Mouse (Mus musculus) embryonic facial prominence, embryonic 13.5 days (tissue): Measurements from ENCODE around the gene Gm13285. TPM values are rescaled to one million over a fixed set of nuclear protein-coding genes. Genes with fewer than 3 reads are reported as not detected.
A peak's percentile ranks its signal among the peaks of the same experiment; 100 is the strongest.
"Not testable (repeated sequence)": the region's sequence is repeated elsewhere in the genome, so short reads cannot be mapped to it uniquely, and the experiment has no call there.

ENCODE experiments used
- ATAC-seq: fragments of 200-750 bp; cut with Nextera tagmentation; 2 replicates; pipeline ENCODE4 v1.8.0; 2017; ENCODE audit warnings: low read depth; ENCODE audit not compliant: insufficient number of reproducible peaks, insufficient read depth, low FRiP score, low TSS enrichment
- H3K27ac ChIP-seq: fragments of 300-500 bp; sonication (generic); 2 replicates; pipeline ENCODE4 v1.5.1; 2015; ENCODE audit warnings: moderate library complexity, mild to moderate bottlenecking, inconsistent platforms
- H3K27me3 ChIP-seq: fragments of 300-500 bp; sonication (generic); 2 replicates; pipeline ENCODE4 v1.6.1; 2015; ENCODE audit warnings: mild to moderate bottlenecking, inconsistent platforms
- H3K36me3 ChIP-seq: fragments of 300-500 bp; sonication (generic); 2 replicates; pipeline ENCODE4 v1.6.1; 2015; ENCODE audit warnings: mild to moderate bottlenecking, inconsistent platforms
- H3K4me1 ChIP-seq: fragments of 300-500 bp; sonication (generic); 2 replicates; pipeline ENCODE4 v1.6.1; 2015; ENCODE audit warnings: inconsistent platforms
- H3K4me2 ChIP-seq: fragments of 300-500 bp; sonication (generic); 2 replicates; pipeline ENCODE4 v1.6.1; 2015; ENCODE audit warnings: moderate library complexity, mild to moderate bottlenecking, inconsistent platforms
- H3K4me3 ChIP-seq: fragments of 300-500 bp; sonication (generic); 2 replicates; pipeline ENCODE4 v1.5.1; 2015; ENCODE audit warnings: mild to moderate bottlenecking, inconsistent platforms
- H3K9ac ChIP-seq: fragments of 300-500 bp; sonication (generic); 2 replicates; pipeline ENCODE4 v1.6.1; 2015; ENCODE audit warnings: mild to moderate bottlenecking, inconsistent platforms
- H3K9me3 ChIP-seq: fragments of 300-500 bp; sonication (generic); 2 replicates; pipeline ENCODE4 v1.6.1; 2016; ENCODE audit warnings: inconsistent platforms
- WGBS: fragments of 180-500 bp; shearing (Covaris S2); methylation state at CpG from one replicate; pipeline ENCODE4 v1.1.7; 2015; ENCODE audit warnings: mixed read lengths; 5-methylcytosine and 5-hydroxymethylcytosine counted together
- polyA plus RNA-seq: library from polyadenylated mRNA; unstranded; fragments of >200 nt; fragmentation: Nextera tagmentation; extraction: Ambion mirVana; gene quantifications from 2 replicates; pipeline ENCODE4 v1.2.1, GENCODE M21; 2015

Gene Gm13285
- polyA plus RNA-seq = 0.58 and 1.4 TPM in 2 replicates

DNA sequence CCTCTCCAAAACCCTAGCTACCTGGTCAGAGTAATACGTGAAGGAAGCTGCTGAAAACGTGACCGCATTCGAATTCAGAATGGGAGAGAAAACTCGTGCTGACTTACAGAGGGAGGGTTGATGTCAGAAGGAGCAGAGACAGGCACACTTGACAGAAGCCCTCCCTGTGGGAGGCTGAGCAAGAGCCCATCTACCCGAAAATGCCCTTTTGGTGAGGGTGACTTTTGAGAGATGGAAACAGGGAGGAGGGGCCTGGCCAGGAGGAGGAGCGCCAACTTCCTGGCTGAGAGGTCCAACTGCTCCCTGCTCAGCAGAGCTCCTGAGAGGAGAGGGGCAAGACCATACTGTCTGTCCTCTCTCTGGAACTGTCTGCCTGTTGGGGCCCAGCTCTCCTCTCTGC is at the start of gene Gm13285:
Gm13285 (plus strand) TSS at position 301 of the 400 bp plus-strand sequence.
- not testable (repeated sequence) for ATAC-seq, H3K27ac ChIP-seq, H3K36me3 ChIP-seq, H3K9me3 ChIP-seq, H3K9ac ChIP-seq, H3K4me2 ChIP-seq, H3K4me1 ChIP-seq, H3K4me3 ChIP-seq, H3K27me3 ChIP-seq
- WGBS = 20% methylated on average over 6 of the region's 7 CpGs

DNA sequence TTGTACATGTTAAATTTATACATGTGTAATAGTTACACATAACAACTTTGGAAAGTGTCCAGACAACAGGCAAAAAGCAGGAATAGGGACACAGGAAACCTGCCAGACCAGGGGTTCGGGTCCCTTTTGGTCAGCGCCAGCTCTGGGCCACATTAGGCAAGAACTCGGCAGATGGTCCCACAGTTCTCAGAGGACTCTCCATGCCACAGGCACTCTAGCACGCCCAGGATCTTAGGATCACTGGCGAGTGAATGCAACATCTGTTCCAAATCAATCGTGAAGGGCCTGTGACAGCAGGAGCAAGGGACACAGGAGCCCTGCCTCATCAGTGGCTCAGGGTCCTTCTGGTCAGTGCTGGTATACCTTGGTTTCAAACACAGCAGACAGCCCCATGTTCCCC is 49.5 kb upstream of the Gm13285 start:
- H3K4me2 ChIP-seq = no peak overlapping the region
- H3K36me3 ChIP-seq = no peaks in the 10 kb centered on the region
- no peak overlapping the region for H3K9ac ChIP-seq
- no peaks in the 10 kb centered on the region for H3K9me3 ChIP-seq
- WGBS = 28% methylated on average over 6 of the region's 6 CpGs
- H3K4me3 ChIP-seq = no peak overlapping the region
- no peak for ATAC-seq
- no peaks in the 10 kb centered on the region for H3K27me3 ChIP-seq
- no peaks in the 10 kb centered on the region for H3K4me1 ChIP-seq
- no peak overlapping the region for H3K27ac ChIP-seq

DNA sequence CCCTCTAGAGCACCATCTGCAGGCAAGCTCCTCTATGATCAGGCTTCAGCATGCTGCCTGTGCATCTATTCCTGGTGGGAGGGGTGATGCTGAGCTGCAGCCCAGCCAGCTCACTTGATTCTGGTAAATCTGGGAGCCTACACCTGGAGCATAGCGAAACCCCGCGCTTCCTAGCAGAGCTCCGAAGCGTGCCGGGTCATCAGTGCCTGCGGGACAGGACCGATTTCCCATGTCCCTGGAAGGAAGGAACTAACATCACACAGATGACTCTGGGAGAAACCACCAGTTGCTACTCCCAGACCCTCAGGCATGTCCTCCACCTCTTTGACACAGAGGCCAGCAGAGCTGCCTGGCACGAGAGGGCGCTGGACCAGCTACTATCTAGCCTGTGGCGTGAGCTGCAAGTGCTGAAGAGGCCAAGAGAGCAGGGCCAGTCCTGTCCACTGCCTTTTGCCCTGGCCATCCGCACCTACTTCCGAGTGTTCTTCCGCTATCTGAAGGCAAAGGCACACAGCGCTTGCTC is 44.6 kb upstream of the Gm13285 start, which contains the start of gene Gm13271:
Gm13271 (plus strand) TSS at position 51 of the 523 bp plus-strand sequence.
- not testable (repeated sequence) for H3K9me3 ChIP-seq, H3K36me3 ChIP-seq, H3K4me1 ChIP-seq, H3K27ac ChIP-seq, ATAC-seq, H3K9ac ChIP-seq, H3K4me3 ChIP-seq, H3K27me3 ChIP-seq, H3K4me2 ChIP-seq
- 67% methylated on average over 15 of the region's 15 CpGs for WGBS

- not testable (repeated sequence) for H3K27me3 ChIP-seq, H3K36me3 ChIP-seq, H3K9me3 ChIP-seq, H3K4me1 ChIP-seq, ATAC-seq
- peak overlapping the region; percentile 95 for H3K27ac ChIP-seq
- H3K4me2 ChIP-seq = peak overlapping the region; percentile 71
- H3K9ac ChIP-seq = peak overlapping the region; percentile 78
- 7% methylated on average over 29 of the region's 31 CpGs for WGBS
- peak overlapping the region; percentile 55 for H3K4me3 ChIP-seq
Observed at GRCm38 (mm10) chr4:88756581-88757513, 42.6 kb upstream of the Gm13285 start.

DNA sequence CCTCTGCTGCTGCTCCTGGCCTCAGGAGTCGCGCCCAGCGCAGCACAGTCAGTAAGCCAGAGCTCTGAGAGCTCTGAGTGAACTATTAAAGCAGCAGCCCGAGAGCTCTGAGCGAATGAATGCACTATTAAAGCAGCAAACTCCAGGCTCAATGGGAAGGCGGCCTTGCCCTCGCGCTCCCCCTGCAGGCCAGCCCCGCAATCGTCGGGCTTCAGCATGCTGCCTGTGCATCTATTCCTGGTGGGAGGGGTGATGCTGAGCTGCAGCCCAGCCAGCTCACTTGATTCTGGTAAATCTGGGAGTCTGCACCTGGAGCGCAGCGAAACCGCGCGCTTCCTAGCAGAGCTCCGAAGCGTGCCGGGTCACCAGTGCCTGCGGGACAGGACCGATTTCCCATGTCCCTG is 41.8 kb upstream of the Gm13285 start:
- Histone ChIP-seq H3K4me3 (peak overlapping the region; percentile 55), H3K9ac (peak overlapping the region; percentile 78), H3K4me2 (peak overlapping the region; percentile 71), H3K27ac (peak overlapping the region; percentile 95)
- peak; percentile 100 for ATAC-seq
- H3K4me1 ChIP-seq, H3K27me3 ChIP-seq, H3K9me3 ChIP-seq, H3K36me3 ChIP-seq: not testable (repeated sequence)
- under 1% methylated on average over 21 of the region's 21 CpGs for WGBS

DNA sequence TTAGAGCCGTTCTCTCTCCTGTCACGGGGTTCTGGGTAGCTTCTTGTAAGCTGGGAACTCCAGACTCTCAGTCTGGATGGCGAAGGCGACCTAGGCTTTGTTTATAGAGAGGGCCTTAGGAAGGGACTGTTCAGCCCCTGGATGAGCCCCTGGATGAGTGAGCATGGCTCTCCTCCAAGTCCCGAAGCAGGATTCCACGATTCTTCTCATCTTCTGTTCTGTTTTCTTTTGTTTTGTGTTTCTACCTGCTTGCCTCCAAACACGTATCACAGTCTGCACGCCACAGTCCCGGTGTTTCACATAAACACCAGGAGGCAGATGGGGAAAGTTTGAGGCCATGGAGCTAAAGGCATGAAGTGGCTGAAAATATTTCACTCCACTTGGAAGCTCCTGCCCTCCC is 40.7 kb upstream of the Gm13285 start:
- not testable (repeated sequence) for ATAC-seq, H3K27me3 ChIP-seq, H3K36me3 ChIP-seq, H3K9ac ChIP-seq, H3K9me3 ChIP-seq, H3K4me1 ChIP-seq, H3K4me2 ChIP-seq, H3K27ac ChIP-seq, H3K4me3 ChIP-seq
- WGBS = 82% methylated on average over 9 of the region's 9 CpGs

DNA sequence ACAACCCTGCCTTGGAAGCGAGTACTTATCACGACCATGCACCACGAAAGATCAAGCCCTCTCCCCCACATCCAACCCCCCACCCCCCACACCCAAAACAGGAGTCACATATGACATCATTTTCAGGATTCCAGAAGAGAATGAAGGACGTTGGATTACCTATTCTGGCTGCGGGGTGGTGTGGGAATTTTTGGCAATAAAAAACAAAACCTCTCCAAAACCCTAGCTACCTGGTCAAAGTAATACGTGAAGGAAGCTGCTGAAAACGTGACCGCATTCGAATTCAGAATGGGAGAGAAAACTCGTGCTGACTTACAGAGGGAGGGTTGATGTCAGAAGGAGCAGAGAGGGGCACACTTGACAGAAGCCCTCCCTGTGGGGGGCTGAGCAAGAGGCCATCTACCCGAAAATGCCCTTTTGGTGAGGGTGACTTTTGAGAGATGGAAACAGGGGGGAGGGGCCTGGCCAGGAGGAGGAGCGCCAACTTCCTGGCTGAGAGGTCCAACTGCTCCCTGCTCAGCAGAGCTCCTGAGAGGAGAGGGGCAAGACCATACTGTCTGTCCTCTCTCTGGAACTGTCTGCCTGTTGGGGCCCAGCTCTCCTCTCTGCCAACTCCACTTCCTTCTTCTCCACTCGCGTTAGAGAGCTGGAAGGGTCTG is 39.7 kb upstream of the Gm13285 start, which contains the start of gene Gm13283:
Gm13283 (plus strand) TSS at position 510 of the 659 bp plus-strand sequence.
- H3K9me3 ChIP-seq, H3K27me3 ChIP-seq, H3K4me1 ChIP-seq, H3K36me3 ChIP-seq, ATAC-seq: not testable (repeated sequence)
- peak within 1 kb of the TSS; percentile 45 for H3K4me3 ChIP-seq
- H3K9ac ChIP-seq = peak within 1 kb of the TSS; percentile 61; the same call in 1 of the 2 replicates
- WGBS = 20% methylated on average over 9 of the region's 14 CpGs
- H3K27ac ChIP-seq = peak within 1 kb of the TSS; percentile 68
- peak within 1 kb of the TSS; percentile 60 for H3K4me2 ChIP-seq

- not testable (repeated sequence) for ATAC-seq, H3K4me1 ChIP-seq, H3K36me3 ChIP-seq, H3K27me3 ChIP-seq, H3K9me3 ChIP-seq
- H3K4me3 ChIP-seq = peak overlapping the region; percentile 45
- peak overlapping the region; percentile 68 for H3K27ac ChIP-seq
- H3K4me2 ChIP-seq = peak overlapping the region; percentile 60
- peak overlapping the region; percentile 61; the same call in 1 of the 2 replicates for H3K9ac ChIP-seq
- under 1% methylated on average over 26 of the region's 28 CpGs for WGBS
Observed at GRCm38 (mm10) chr4:88760431-88760830, 39.0 kb upstream of the Gm13285 start.

GRCm38 (mm10) chr4:88761776-88762175 is 37.7 kb upstream of the Gm13285 start:
- H3K9me3 ChIP-seq, ATAC-seq, H3K36me3 ChIP-seq, H3K9ac ChIP-seq, H3K4me3 ChIP-seq, H3K4me2 ChIP-seq, H3K4me1 ChIP-seq, H3K27ac ChIP-seq, H3K27me3 ChIP-seq: not testable (repeated sequence)
- WGBS = 76% methylated on average over 6 of the region's 8 CpGs

GRCm38 (mm10) chr4:88762341-88762740 is 37.1 kb upstream of the Gm13285 start:
- H3K4me2 ChIP-seq = peak overlapping the region; percentile 51; the same call in 1 of the 2 replicates
- not testable (repeated sequence) for H3K9ac ChIP-seq, H3K4me1 ChIP-seq, H3K27ac ChIP-seq, H3K36me3 ChIP-seq, H3K9me3 ChIP-seq, H3K4me3 ChIP-seq, H3K27me3 ChIP-seq, ATAC-seq
- 48% methylated on average over 9 of the region's 9 CpGs for WGBS

GRCm38 (mm10) chr4:88763384-88764018 is 36.0 kb upstream of the Gm13285 start:
- Histone ChIP-seq H3K4me3 (peak overlapping the region; percentile 45), H3K4me2 (peak overlapping the region; percentile 57), H3K9ac (peak overlapping the region; percentile 67), H3K27ac (peak overlapping the region; percentile 64; the same call in 1 of the 2 replicates)
- not testable (repeated sequence) for H3K9me3 ChIP-seq, H3K4me1 ChIP-seq, ATAC-seq, H3K36me3 ChIP-seq, H3K27me3 ChIP-seq
- WGBS = 5% methylated on average over 29 of the region's 42 CpGs
